Mouse (Mus musculus): ENCODE results near the gene Slc39a3.
"Not testable (repeated sequence)": the region's sequence is repeated elsewhere in the genome, so short reads cannot be mapped to it uniquely, and the experiment has no call there.

The Slc39a3 gene

DNA sequence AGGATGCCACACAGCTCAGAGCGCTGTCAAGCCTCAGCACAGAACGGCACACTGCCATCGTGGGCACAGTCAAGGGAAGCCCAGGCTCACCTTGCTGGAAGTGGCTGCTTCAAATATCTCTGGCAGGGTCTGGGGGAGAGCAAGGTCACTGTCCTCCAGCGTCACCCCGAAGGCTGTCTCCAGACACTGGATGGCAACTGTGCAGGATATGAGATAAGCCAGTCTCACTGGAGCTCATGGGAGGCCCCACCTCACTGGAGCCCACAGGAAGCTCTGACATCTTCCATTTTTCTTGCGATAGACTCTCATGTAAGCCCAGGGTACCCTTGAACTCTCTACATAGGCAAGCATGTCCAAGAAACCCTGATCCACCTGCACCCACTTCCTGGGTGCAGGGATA lies 13.9 kb upstream of the Slc39a3 start:
- no peak for DNase-seq (ENCODE audit: inconsistent age in 2 of 2, low spot score in 1 of 2)

DNA sequence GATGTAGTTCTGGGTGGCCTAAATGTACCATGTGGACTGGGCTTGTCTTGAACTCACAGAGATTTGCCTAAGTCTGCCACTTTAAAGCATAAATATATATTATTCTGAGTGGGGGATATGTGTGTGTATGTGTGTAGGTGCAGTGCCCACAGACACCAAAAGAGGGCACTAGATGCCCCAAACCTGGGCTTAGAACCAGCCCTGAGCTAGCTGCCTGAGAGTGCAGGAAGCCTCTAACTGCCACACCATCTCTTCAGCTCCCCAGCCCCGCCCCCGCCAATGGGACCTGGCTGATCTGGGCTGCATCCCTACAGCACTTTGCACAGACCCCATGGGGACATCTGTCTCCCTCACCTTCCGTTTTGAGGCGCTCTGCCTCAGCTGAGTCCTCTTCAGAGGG lies 13.4 kb upstream of the Slc39a3 start:
- DNase-seq (ENCODE audit: inconsistent age in 2 of 2, low spot score in 1 of 2) = peak in 1 of 2 experiments; percentile 48

- not testable (repeated sequence) for DNase-seq (ENCODE audit: inconsistent age in 2 of 2, low spot score in 1 of 2)
These were observed 8.0 kb upstream of the Slc39a3 start for GRCm38 (mm10) chr10:81045246-81045645.

- peak; percentile 68 to 91 for DNase-seq (ENCODE audit: inconsistent age in 2 of 2, low spot score in 1 of 2)
These were observed 4.4 kb upstream of the Slc39a3 start for GRCm38 (mm10) chr10:81041458-81042175.

DNA sequence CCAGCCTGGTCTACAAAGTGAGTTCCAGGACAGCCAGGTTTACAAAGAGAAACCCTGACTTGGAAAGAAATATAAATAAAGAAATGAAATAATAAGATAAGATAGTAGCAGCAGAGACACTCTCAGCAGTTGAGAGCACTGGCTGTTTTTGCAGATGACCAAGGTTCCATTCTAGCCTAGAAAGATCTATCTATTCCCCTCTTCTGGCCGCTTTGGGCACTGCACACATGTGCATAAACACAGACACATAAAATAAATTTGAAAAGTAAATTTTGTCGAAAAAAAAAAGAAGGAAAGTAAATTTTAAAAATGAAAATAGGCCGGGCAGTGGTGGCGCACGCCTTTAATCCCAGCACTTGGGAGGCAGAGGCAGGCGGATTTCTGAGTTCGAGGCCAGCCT lies 975 bp downstream of the Slc39a3 start:
- DNase-seq (ENCODE audit: inconsistent age in 2 of 2, low spot score in 1 of 2) = peak in 1 of 2 experiments; percentile 71

DNA sequence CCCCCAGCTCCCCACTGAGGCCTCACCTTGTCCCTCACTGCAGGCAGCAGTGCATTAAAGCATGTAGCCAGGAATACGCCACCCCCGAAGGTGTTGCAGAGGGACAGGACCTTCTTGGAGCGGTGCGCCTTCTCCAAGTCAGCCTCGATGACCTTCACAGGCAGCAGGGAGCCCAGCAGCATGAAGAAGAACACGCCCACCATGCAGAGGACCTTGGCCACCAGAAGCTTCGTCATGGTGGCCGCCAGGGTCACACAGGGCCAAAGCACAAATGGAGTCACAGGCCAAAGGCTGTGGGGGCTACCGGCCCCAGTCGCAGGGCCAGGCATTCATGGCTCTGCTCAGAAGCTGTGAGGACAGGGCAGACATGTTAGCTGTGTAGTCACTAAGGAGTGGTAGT lies 3.6 kb downstream of the Slc39a3 start:
- DNase-seq (ENCODE audit: inconsistent age in 2 of 2, low spot score in 1 of 2) = peak; percentile 74 to 91

DNA sequence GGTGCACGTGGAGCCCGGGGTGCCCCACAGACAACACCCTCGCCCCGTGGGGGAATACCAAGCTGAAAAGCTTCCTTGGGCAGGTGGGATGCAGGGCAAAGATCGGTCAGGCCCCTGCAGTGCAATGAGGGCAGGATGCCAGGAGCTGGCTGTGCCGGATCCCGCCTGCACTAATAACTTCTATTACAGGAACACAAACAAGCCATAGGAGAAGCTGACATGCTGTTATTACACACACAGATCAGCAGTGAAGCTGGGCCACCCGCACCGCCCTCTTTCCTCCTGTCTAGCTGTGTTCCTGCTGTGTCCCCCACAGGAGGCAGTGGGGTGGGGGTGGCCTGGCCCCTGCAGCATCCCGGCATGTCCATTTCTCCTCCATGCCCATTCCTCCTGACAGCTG lies 8.2 kb downstream of the Slc39a3 start:
- no peak for DNase-seq (ENCODE audit: inconsistent age in 2 of 2, low spot score in 1 of 2)

GRCm38 (mm10) chr10:81028219-81028618 lies 9.0 kb downstream of the Slc39a3 start:
- no peak for DNase-seq (ENCODE audit: inconsistent age in 2 of 2, low spot score in 1 of 2)

DNA sequence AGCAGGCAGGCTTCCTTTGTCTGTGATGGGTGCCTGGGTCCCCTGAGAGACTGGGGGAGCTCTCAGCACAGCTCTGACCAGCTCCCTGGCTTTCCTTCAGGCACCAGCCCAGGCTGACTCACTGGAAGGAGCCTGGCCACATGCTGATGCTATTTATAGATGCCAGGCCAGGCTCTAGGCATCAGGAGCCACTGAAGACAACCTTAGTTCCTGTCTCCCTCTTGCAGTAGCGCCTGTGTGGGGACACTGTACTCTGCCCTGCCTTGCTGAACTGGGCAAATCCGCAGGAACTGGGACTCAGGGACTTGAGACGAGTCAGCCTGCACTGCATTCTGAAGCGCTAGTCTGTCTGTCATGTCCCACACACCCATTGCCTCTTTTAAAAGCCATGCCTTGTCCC lies 9.9 kb downstream of the Slc39a3 start:
- peak; percentile 77 to 82 for DNase-seq (ENCODE audit: inconsistent age in 2 of 2, low spot score in 1 of 2)

DNA sequence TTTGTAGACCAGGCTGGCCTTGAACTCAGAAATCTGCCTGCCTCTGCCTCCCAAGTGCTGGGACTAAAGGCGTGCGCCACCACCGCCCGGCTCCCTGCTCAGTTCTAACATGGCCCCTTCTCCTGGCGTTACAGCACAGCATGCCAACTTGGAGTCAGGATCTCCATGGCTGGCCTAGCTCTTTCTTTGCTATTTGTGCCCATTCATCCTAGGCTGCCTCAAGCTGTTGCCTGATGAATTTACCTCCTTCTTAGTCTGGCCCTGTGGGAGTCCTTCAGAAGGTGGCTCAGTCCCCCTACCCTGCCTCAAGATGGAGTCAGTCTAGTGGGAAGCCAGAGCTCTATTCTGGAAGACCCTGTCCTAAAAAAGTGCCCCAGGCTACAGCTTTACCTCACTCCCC lies 10.4 kb downstream of the Slc39a3 start:
- no peak for DNase-seq (ENCODE audit: inconsistent age in 2 of 2, low spot score in 1 of 2)

- DNase-seq (ENCODE audit: inconsistent age in 2 of 2, low spot score in 1 of 2) = no peak
These were observed 11.5 kb downstream of the Slc39a3 start, which contains the start of gene Diras1 for GRCm38 (mm10) chr10:81025639-81026275. Diras1 (minus strand) TSS chr10:81025662.

GRCm38 (mm10) chr10:81025047-81025621 lies 12.1 kb downstream of the Slc39a3 start:
- peak in 1 of 2 experiments; percentile 57 for DNase-seq (ENCODE audit: inconsistent age in 2 of 2, low spot score in 1 of 2)

GRCm38 (mm10) chr10:81024346-81024937 lies 12.8 kb downstream of the Slc39a3 start:
- DNase-seq (ENCODE audit: inconsistent age in 2 of 2, low spot score in 1 of 2) = no peak

GRCm38 (mm10) chr10:81022744-81023143 lies 14.5 kb downstream of the Slc39a3 start:
- DNase-seq (ENCODE audit: inconsistent age in 2 of 2, low spot score in 1 of 2) = no peak

GRCm38 (mm10) chr10:81021547-81022110 lies 15.6 kb downstream of the Slc39a3 start:
- no peak for DNase-seq (ENCODE audit: inconsistent age in 2 of 2, low spot score in 1 of 2)

DNA sequence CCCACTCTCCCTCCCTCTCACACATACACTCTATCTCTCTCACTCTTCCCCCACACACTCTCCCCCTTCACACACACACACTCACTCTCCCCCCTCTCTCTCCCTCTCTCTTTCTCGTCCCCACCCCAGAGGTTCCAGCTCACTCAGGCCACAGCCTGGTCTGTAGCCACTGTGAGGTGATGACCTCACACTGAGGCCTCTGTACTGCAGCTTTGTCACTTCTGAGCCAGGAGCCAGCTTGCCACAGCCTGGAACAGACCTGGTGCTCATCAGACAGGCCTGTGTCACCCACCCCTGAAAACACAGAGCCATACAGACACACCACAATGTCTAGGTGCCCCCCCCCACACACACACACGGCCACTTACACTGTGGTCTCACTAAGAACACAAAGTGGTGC lies 17.0 kb downstream of the Slc39a3 start:
- no peak for DNase-seq (ENCODE audit: inconsistent age in 2 of 2, low spot score in 1 of 2)

DNA sequence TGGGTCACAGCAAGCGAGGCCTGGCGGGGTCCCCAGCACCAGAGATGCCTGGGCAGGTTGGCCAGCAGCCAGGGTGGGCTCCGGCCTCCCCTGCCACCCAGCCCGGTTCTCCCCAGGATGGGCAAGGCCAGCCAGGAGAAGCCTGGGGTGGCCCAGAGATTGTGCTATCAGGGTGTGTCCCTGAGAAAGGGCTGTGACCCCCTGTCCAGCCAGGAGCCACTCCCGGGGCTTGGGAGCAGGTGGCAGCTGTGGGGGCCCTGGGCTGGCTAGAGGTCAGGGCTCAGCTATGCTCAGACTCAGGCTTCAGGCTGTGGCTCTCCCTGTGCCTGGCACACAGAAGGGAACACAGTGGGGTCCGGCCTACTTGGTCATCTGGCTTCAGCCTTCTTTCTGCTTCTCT lies 17.5 kb downstream of the Slc39a3 start:
- no peak for DNase-seq (ENCODE audit: inconsistent age in 2 of 2, low spot score in 1 of 2)

DNA sequence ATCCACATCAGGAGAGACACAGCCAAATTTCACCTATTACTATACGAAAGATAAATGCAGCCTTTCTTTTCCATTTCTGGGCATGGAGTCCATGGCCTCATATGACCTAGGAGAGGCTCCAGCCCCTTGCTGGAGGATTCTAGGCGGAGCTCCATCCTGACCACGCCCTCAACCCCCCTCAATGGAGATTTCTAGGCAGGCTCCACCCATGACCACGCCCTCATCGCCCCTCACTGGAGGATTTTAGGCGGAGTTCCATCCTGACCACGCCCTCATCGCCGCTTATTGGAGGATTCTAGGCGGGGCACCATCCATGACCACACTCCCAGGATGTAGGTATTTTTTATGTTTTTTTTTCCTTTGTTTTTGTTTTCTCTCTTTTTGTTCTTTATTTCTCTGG lies 18.9 kb downstream of the Slc39a3 start:
- no peak for DNase-seq (ENCODE audit: inconsistent age in 2 of 2, low spot score in 1 of 2)

DNA sequence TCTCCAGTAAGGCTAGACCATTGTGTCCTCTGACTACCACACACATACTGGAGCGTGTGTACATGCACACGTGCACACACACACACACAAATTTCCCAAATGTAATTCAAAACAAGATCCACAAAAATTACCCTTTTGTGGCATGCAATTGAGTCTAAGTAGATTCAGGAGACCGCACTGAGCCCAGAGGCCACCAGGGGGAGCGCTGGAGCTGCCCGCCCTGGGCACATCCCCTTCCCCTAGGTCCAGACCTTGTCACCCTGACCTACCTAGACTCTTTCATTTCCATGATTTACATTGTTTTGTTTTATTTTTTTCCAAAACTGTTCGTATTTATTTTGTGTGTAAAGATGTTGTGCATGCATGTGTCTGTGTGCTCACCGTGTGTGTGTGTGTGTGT lies 20.6 kb downstream of the Slc39a3 start:
- peak in 1 of 2 experiments; percentile 90 for DNase-seq (ENCODE audit: inconsistent age in 2 of 2, low spot score in 1 of 2)

GRCm38 (mm10) chr10:81015666-81016065 lies 21.6 kb downstream of the Slc39a3 start:
- DNase-seq (ENCODE audit: inconsistent age in 2 of 2, low spot score in 1 of 2) = peak in 1 of 2 experiments; percentile 17
